Comparison of ENCODE assay signal across 28 mouse cellular contexts in the genomic region with DNA sequence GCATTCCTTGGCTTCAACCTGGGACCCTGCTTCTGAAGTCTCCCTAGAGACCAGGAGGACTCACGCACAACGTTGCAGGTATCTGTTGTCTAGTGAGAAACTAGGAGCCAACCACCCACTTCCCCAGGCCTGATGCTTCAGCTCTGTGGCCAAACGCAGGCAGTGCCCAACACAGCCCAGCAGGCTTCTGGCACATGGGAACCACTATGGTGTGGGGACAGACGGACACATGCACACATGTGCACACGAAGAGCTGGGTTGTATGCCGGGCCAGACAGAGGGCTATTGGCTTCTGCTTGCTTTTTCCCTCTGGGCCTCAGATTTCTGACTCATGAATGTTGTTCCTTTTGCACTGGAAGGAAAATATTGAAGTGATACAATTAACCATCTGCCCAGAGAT. TPM values are rescaled to one million over a fixed set of nuclear protein-coding genes. Genes with fewer than 3 reads are reported as not detected.
DNase-seq lines count a peak whose midpoint lies in the region; ATAC-seq lines count a peak whose summit lies in the region.
"Had no signal": no experiment of that assay in that cellular context is flagged by ENCODE, and none has a peak within 500 bp of the region (broad histone marks: within the 10 kb centered on the region; RNA-seq: fewer than 3 reads in every experiment).

No protein-coding gene starts in this region.

- H3K4me3 ChIP-seq in hindbrain, embryonic 16.5 days (ENCODE audit: low read length) = no peak overlapping the region
- H3K4me3 ChIP-seq in hindbrain, embryonic 13.5 days = no peak overlapping the region
- no peak overlapping the region for H3K4me3 ChIP-seq in brown adipose tissue, adult 24 weeks (ENCODE audit: insufficient read depth, low read depth, low read length)
- H3K4me3 ChIP-seq: embryonic facial prominence, embryonic 13.5 days; erythroblast, embryonic 14.5 days; heart, embryonic 13.5 days; hindbrain, embryonic 12.5 days; intestine, embryonic 15.5 days; left cerebral cortex, adult 2 months; limb, embryonic 15.5 days; midbrain, embryonic 12.5 days had no signal

- peak overlapping the region; percentile 39; the same call in 1 of the 2 replicates for H3K27ac ChIP-seq in hindbrain, embryonic 16.5 days (ENCODE audit: low read depth, low read length)
- H3K27ac ChIP-seq in hindbrain, embryonic 13.5 days = no peak overlapping the region
- 0 out of 2 replicates have a peak overlapping the region, but pooled peaks have one; percentile 4 for H3K27ac ChIP-seq in brown adipose tissue, adult 24 weeks (replicated peaks; ENCODE audit: low read depth, low read length)
- H3K27ac ChIP-seq: embryonic facial prominence, embryonic 13.5 days; heart, embryonic 13.5 days; hindbrain, embryonic 12.5 days; intestine, embryonic 15.5 days; limb, embryonic 15.5 days; liver, embryonic 14.5 days; midbrain, embryonic 12.5 days had no signal

- peaks cover 31% of the 10 kb centered on the region for H3K36me3 ChIP-seq in hindbrain, embryonic 16.5 days (ENCODE audit: control insufficient read depth, insufficient read depth, low read length)
- H3K36me3 ChIP-seq in hindbrain, embryonic 13.5 days = peaks cover 65% of the 10 kb centered on the region

- no peaks in the 10 kb centered on the region for H3K9me3 ChIP-seq in hindbrain, embryonic 16.5 days (ENCODE audit: control insufficient read depth, low read length)
- H3K9me3 ChIP-seq in hindbrain, embryonic 13.5 days = no peaks in the 10 kb centered on the region
- H3K9me3 ChIP-seq: embryonic facial prominence, embryonic 13.5 days; heart, embryonic 13.5 days; hindbrain, embryonic 12.5 days; intestine, embryonic 15.5 days; limb, embryonic 15.5 days; midbrain, embryonic 12.5 days had no signal

- no peak overlapping the region for H3K4me2 ChIP-seq in hindbrain, embryonic 16.5 days (ENCODE audit: low read length)
- H3K4me2 ChIP-seq in hindbrain, embryonic 13.5 days = no peak overlapping the region
- H3K4me2 ChIP-seq: embryonic facial prominence, embryonic 13.5 days; heart, embryonic 13.5 days; hindbrain, embryonic 12.5 days; intestine, embryonic 15.5 days; limb, embryonic 15.5 days; lung, embryonic 14.5 days; midbrain, embryonic 12.5 days had no signal

- peak; percentile 32 for DNase-seq in adrenal gland, postnatal 14 days
- DNase-seq in adrenal gland, postnatal 4 days (ENCODE audit: low spot score in 2 of 2) = no peak
- peak; percentile 74 to 78 for DNase-seq in cerebellum, postnatal 14 days
- DNase-seq in cerebellum, adult 11 months = no peak
- no peak for DNase-seq in kidney, adult 8-10 months
- DNase-seq: embryo, embryonic 11 days; gastrocnemius, postnatal 25 days; heart, adult 18-20 months; heart, postnatal 14 days; kidney, postnatal 36 days; lung, embryonic 14.5 days; retina, postnatal 1 day; right cerebral cortex, postnatal 25 days; spleen, adult 18-20 months had no signal

- H3K27me3 ChIP-seq in hindbrain, embryonic 16.5 days (replicated peaks; ENCODE audit: control insufficient read depth, insufficient read depth, low read length) = no peaks in the 10 kb centered on the region
- peaks cover 5% of the 10 kb centered on the region; the same call in 1 of the 2 replicates for H3K27me3 ChIP-seq in hindbrain, embryonic 13.5 days
- H3K27me3 ChIP-seq: embryonic facial prominence, embryonic 13.5 days; intestine, embryonic 15.5 days; limb, embryonic 15.5 days had no signal

- no peak overlapping the region for H3K9ac ChIP-seq in hindbrain, embryonic 16.5 days (ENCODE audit: low read depth, low read length)
- no peak overlapping the region for H3K9ac ChIP-seq in hindbrain, embryonic 13.5 days
- H3K9ac ChIP-seq: embryonic facial prominence, embryonic 13.5 days; heart, embryonic 13.5 days; hindbrain, embryonic 12.5 days; intestine, embryonic 15.5 days; limb, embryonic 15.5 days; liver, embryonic 14.5 days; lung, embryonic 14.5 days; midbrain, embryonic 12.5 days had no signal

- WGBS in hindbrain, embryonic 16.5 days = 56% methylated on average over 6 of the region's 6 CpGs
- 81% methylated on average over 6 of the region's 6 CpGs for WGBS in hindbrain, embryonic 13.5 days

- H3K4me1 ChIP-seq in hindbrain, embryonic 16.5 days (ENCODE audit: control insufficient read depth, insufficient read depth, low read depth, low read length) = peaks cover 51% of the 10 kb centered on the region
- H3K4me1 ChIP-seq in hindbrain, embryonic 13.5 days (replicated peaks) = peaks cover 52% of the 10 kb centered on the region
- peaks cover 42% of the 10 kb centered on the region for H3K4me1 ChIP-seq in brown adipose tissue, adult 24 weeks (ENCODE audit: control insufficient read depth, insufficient read depth, insufficient read length, low read length)

- no peak for ATAC-seq in hindbrain, embryonic 16.5 days
- ATAC-seq in hindbrain, embryonic 13.5 days (ENCODE audit: low FRiP score) = no peak
- ATAC-seq: forebrain, embryonic 14.5 days; intestine, embryonic 15.5 days had no signal

RNA-seq across cellular contexts. Expression of a gene that starts 44.7 kb away (rescaled TPM):
- total RNA-seq in adrenal gland, postnatal 14 days (2021) = 63.3 and 84.9 TPM in 2 replicates
- 10 to 100 TPM; 17.2 to 29.4 TPM for total RNA-seq in adrenal gland, postnatal 4 days (2021)
- 2.7 and 2.9 TPM in 2 replicates for polyA plus RNA-seq in hindbrain, embryonic 16.5 days (2015; fragmentation: Nextera tagmentation; extraction: Ambion mirVana)
- polyA plus RNA-seq in hindbrain, embryonic 13.5 days (2015; fragmentation: Nextera tagmentation; extraction: Ambion mirVana) = 1.2 and 1.7 TPM in 2 replicates
- polyA plus RNA-seq in brown adipose tissue, adult 24 weeks (2012; ENCODE audit: insufficient read depth, insufficient read length, missing spikeins) = 53.5 and 108 TPM in 2 replicates
- total RNA-seq: megakaryocyte, adult 5-6 weeks had no signal
- polyA plus RNA-seq: erythroblast, embryonic 14.5 days had no signal

Comparison
In these comparisons a context has a peak if more than half of its experiments do, and no peak if none do; other contexts are left out.
1. DNase-seq: peak in adrenal gland, postnatal 14 days (single experiment) and cerebellum, postnatal 14 days (2 of 2); none in adrenal gland, postnatal 4 days (0 of 2), cerebellum, adult 11 months (single experiment) and kidney, adult 8-10 months (0 of 2).
2. RNA of a gene that starts 44.7 kb away (polyA plus RNA-seq): 53.5 to 108 TPM in brown adipose tissue, adult 24 weeks; 2.7 to 2.9 TPM in hindbrain, embryonic 16.5 days and 1.2 to 1.7 TPM in hindbrain, embryonic 13.5 days; every median in the first group is over 10 times any median in the second.